Mouse (Mus musculus) lung, postnatal 25 days (tissue): ENCODE results near the gene Lpar1.
A peak's percentile ranks its signal among the peaks of the same experiment; 100 is the strongest.
"Not testable (repeated sequence)": the region's sequence is repeated elsewhere in the genome, so short reads cannot be mapped to it uniquely, and the experiment has no call there.

Source experiments
- DNase-seq: peaks from one replicate; pipeline ENCODE4 v3.0.0; 2022; ENCODE audit warnings: low spot score

Gene Lpar1

DNA sequence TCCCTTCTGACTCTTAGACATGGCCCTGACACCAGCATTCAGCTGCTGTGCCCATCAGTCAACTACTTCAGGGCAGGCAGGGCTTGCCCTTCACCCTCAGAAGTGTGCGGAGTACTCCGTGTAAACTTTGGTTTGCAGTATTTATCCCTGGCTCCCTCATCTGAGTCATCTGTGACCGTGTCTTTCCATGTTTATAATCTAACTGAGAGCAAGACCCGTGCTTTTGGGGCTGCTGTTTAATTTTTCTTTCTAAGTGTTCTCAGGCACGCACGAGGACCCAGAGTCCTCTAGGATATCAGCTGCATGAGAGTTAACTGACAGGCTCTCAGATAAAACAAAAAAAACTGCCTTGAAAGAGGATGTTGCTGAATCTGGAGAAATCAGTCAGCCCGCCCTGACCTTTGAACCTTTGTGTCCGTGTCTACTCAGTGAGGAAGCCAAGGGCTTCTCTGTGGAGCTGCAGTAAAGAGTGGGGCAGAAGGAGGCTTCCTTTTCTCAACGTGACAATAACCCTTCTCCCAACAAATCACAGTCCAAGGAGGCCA lies 7.7 kb downstream of the Lpar1 start:
- DNase-seq, result peak; percentile 57

DNA sequence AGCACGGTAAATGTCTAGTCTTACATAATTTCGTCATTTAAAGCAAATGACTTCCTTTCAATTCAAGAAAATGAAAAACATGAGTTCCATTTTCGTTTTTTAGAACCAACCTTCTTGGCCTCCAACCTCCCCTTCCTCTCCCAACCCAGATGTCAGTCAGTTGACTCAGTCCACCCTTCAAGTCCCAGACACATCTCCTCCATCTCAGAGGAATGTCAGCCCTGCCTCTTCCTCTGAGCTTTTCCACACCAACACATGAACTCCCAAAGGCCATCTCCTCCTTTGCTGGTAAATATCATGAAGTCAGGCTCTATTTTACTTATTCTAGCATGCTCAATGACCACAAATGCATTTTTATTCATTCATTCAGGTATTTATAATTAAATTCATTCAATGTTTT lies 10.5 kb downstream of the Lpar1 start:
- DNase-seq, result no peak

DNA sequence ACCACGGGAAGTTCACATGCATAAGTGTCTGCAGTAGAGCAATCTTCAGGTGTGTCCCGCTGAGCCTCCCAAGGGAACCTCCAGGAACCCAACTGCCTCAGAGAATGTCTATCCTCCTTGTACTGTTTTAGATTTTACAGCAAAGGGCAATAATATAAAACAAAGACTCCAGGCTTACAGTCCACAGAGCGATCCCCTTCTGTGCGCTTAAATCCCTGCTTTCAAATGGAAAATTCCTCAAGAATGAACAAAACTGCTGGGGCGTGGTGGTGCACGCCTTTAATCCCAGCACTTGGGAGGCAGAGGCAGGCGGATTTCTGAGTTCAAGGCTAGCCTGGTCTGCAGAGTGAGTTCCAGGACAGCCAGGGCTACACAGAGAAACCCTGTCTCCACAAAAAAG lies 11.0 kb downstream of the Lpar1 start:
- not testable (repeated sequence) for DNase-seq

DNA sequence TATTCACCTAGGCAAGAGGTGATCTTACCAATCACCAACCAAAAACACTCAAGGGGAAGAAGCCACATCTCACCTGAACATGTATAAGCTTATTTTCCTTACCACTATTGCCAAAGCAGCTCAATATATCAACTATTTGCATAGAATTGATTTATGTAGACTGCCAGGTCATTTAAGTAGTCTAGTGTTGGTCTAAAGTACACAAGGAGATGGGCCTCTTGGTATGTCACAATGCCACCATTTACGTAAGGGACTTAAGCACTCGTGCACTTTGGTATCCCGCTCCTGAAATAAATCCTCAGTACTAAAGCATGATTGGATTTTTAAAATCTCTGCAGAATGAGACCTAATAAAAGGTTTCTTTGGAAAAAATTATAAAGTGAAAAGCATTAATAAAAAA lies 12.9 kb downstream of the Lpar1 start:
- no peak for DNase-seq

DNA sequence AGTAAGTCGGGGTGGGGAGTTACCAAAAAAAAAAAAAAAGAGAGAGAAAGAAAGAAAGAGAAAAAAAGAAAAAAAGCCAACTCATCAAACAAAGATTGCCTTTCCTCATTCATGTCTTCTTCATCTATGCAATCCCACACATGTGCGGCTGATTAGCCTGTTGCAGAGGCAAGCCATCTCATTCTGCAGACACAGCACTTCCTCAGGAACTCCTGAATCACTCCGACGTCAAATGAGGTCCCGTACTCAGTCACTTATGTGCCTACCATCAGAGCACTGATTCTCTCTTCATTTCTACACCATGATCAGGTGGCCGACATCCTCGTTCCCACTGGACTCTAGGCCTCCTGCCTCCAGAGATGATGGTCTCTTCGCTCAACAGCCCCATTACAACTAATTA lies 13.3 kb downstream of the Lpar1 start:
- no peak for DNase-seq

DNA sequence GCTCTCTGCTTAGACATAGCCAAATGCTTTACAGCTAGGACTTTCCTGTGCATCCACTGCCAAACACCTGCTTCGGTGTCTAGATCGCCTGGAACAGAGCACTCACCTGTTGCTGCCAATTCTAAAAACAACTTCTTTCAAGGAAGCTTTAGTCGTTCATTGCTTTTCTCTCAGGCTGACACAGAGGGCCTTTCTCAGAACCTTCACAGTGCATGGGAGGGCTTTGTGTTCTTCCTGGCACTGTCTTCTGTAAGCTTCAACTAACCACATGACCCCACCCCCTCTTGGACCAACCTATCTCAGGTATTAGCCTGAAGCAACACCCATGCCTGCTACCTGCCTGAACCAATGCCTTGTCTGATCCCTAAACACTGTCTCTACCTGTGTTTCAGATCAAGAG lies 15.0 kb downstream of the Lpar1 start:
- no peak for DNase-seq

- no peak for DNase-seq
These were observed 17.9 kb downstream of the Lpar1 start for GRCm38 (mm10) chr4:58535754-58536153.

- peak; percentile 26 for DNase-seq
These were observed 18.9 kb downstream of the Lpar1 start for GRCm38 (mm10) chr4:58534726-58535350.

- no peak for DNase-seq
These were observed 19.5 kb downstream of the Lpar1 start for GRCm38 (mm10) chr4:58534141-58534571.

- DNase-seq, result no peak
These were observed 20.2 kb downstream of the Lpar1 start for GRCm38 (mm10) chr4:58533519-58533918.

- DNase-seq, result no peak
These were observed 21.4 kb downstream of the Lpar1 start for GRCm38 (mm10) chr4:58532326-58532725.

DNA sequence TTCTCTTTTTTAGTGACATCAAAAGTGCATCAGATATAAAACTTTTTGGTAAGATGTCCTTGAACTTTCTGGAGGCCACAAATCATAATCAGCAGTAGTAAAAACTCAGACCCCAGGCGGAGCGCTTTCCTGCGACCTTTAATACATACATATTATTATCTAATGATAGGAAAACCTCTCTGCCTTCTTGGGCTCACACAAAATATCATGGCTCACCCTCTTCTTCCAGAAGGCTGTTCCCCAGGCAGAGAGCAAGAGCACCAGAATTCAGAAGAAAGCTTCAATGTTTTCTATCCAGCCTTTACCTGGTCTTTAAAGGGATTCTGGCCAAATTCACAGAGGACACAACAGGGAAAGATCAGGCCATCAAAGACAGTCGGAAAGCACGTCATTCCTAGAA lies 23.0 kb downstream of the Lpar1 start:
- no peak for DNase-seq

DNA sequence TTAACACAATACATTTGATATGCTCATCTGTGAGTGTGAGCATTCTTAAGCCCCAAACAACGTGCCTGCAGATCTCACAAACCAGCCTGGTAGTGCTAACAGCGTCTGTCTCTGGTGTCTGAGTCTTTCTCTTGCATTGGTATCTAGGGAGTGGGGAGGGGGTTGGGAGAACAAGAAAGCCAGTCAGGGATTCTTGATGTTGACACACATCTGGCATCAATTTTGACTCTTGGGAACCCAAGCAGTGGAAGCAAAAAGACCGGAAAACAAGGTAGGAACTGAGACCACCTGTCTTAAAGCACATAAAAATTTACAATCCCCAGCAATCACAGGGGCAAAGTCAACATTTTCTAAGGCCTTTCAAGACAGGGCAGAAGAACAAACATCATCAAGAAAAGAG lies 23.4 kb downstream of the Lpar1 start:
- no peak for DNase-seq

DNA sequence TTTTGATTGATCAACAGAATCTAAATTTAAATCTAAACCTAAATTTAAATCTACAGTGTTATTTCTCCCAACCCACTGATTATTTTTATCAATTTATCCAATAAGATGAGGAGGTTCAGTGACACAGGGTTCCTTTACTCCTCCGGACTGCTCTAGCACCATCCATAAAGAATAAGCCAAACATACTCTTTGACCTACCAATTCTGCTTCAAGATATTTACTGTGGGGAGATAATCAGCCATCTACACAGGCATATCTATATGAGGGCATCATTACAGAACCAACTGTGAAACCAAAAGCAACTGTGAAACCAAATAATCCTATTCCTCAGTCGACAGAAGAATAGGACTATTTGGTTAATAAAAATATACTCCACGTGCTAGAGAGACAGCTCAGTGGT lies 25.8 kb downstream of the Lpar1 start:
- DNase-seq, result no peak

DNA sequence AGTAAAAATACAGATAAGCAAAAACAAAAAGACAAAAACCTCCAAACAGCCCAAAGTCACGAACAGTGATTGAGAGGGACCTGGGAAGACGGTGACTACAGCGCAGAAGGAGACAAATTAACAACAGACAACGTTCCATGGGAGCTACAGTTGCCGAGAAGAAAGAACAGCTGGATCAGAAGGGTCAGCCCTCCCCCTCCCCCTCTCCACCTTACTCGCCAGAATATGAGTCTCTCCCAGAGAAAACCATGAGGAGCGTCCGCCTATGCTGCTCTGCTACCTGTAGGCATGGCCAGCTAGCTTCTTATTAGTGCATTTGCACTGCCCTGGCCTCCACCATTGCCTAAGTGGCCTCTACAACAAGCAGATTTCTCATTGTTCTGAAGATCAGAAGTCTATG lies 32.6 kb downstream of the Lpar1 start:
- DNase-seq, result no peak

DNA sequence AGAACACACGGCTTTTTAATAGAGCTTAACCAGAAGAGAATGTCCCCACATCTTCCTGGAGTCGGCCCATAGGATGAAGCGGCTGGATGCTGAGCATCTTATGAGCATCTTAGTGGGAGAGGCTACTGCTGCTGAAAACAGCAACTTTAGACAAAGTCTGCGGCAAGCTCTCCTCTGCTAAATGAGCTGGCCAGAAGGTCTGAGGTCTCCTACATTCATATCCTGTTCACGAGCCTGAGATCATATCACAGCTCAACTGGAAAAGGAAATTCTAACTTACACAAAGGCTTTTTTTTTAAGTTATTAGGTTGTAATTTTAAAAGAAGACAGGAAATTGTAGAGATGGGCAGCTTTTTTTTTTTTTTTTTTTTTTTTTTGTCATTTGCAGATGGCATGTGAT lies 33.2 kb downstream of the Lpar1 start:
- DNase-seq, result no peak

- no peak for DNase-seq
These were observed 33.8 kb downstream of the Lpar1 start for GRCm38 (mm10) chr4:58519891-58520290.

DNA sequence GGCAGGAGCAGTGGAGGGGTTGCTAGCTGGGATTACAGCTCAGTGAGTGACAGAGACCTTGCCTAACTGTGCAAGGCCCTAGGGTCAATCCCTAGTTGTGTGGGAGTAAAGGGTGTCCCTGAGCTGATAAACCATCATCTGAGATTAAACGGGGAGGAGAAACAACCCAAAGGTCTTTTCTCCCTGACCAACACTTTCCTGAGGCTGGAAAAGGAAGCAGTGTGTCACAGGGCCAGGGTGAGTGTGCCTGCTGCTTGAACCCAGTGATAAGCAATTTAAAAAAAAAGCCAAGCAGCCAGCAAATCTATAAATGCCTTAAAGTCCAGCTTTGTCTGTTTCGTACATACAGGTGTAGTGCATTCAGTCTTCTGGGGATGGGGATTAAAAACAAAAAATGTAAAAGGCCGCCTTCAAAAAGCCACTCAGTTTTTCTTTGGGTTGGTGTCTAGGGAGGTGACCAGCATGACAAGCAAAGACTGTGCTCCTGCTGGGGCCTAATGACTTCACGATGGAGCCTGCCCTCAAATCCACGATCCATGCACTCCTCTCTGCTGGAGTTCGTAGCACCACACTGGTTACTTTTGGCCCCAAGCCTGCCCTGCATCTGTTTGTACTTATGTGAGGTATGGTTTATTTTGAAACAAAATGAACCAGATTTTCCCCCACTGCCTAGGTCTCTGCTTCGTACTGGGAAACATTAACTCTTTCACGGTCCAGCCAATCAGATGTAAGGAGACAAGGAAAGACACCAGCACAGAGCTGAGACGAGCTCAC lies 35.3 kb downstream of the Lpar1 start:
- no peak for DNase-seq

GRCm38 (mm10) chr4:58516810-58517209 lies 36.9 kb downstream of the Lpar1 start:
- no peak for DNase-seq

- DNase-seq, result no peak
These were observed 37.5 kb downstream of the Lpar1 start for GRCm38 (mm10) chr4:58516221-58516620.

DNA sequence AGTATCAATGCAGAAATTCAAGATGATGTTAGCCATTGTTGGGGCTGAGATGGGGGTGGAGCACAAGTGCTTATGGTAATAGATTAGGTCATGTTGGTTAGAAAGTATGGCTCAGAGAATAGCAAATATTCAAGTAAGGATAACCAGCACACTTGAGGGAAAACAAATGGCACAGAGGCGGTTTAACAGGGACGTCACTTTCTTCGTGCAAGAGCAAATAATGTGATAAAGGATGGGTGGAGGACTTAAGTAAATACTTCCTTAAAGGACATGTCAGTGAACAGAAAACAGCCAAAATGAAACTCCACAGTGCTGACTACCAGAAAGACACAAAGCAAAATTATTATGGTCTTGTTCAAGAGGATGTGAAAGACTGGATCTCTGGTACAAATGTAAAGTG lies 42.1 kb downstream of the Lpar1 start:
- no peak for DNase-seq

GRCm38 (mm10) chr4:58508833-58509232 lies 44.9 kb downstream of the Lpar1 start:
- DNase-seq, result no peak

DNA sequence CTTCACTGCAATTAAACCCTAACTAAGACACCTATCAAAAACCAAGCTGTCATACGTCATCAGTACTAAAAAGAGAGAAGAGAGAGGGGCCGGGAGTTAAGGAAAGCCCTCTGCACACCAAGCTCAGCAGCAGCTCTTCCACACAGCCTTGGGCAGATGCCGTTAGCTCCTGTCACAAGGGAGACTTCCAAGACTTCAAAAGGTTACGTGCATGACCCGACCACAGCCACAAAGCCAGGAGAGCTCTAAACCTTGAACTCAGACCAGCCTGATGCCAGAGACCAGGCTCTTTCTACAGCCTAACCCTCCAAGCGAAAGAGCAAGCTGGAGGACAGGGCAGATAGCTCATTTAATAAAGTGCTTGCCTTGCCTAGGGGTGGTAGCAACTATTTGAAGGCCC lies 46.2 kb downstream of the Lpar1 start:
- no peak for DNase-seq
